Mouse (Mus musculus) heart, adult 9 months (tissue): ENCODE data around the gene Gm20909.
"Not testable (repeated sequence)": the region's sequence is repeated elsewhere in the genome, so short reads cannot be mapped to it uniquely, and the experiment has no call there.

Experiments
- DNase-seq, 2 experiments: peaks; one replicate each; pipeline ENCODE4 v3.0.0; 2022; ENCODE audit warnings: low spot score in 2 of 2

Gene Gm20909

GRCm38 (mm10) chrY:21164270-21164669 is at the start of gene Gm20909:
TSS of gene Gm20909 (plus strand) at chrY:21164570.
- DNase-seq: not testable (repeated sequence)
